Mouse (Mus musculus) hindbrain, embryonic 14.5 days (tissue): Measurements from ENCODE around the gene Scel. TPM values are rescaled to one million over a fixed set of nuclear protein-coding genes. Genes with fewer than 3 reads are reported as not detected.

Experiments used
- ATAC-seq: fragments of 200-750 bp; cut with Nextera tagmentation; 2 replicates; pipeline ENCODE4 v1.8.0; 2017; ENCODE audit warnings: moderate number of reproducible peaks, mild to moderate bottlenecking, moderate TSS enrichment, moderate library complexity; ENCODE audit not compliant: low FRiP score
- DNase-seq: peaks from one replicate; pipeline ENCODE4 v3.0.0-alpha.2; 2015; ENCODE audit warnings: low spot score
- H3K27ac ChIP-seq: fragments of 300-500 bp; sonication (generic); 2 replicates; pipeline ENCODE4 v1.5.1; 2014; ENCODE audit warnings: mild to moderate bottlenecking, moderate library complexity
- H3K27me3 ChIP-seq: fragments of 300-500 bp; sonication (generic); 2 replicates; pipeline ENCODE4 v1.6.1; 2014; ENCODE audit warnings: mild to moderate bottlenecking, low read length, mixed read lengths; ENCODE audit not compliant: control insufficient read depth, insufficient read depth
- H3K36me3 ChIP-seq: fragments of 300-500 bp; sonication (generic); replicated peaks from 2 replicates; pipeline ENCODE4 v1.6.1; 2014; ENCODE audit not compliant: control insufficient read depth, insufficient read depth
- H3K4me1 ChIP-seq: fragments of 300-500 bp; sonication (generic); replicated peaks from 2 replicates; pipeline ENCODE4 v1.6.1; 2014; ENCODE audit warnings: antibody characterized with exemption, low read length, mixed read lengths; ENCODE audit not compliant: control insufficient read depth, insufficient read depth
- H3K4me2 ChIP-seq: fragments of 300-500 bp; sonication (generic); replicated peaks from 2 replicates; pipeline ENCODE4 v1.6.1; 2014; ENCODE audit warnings: mild to moderate bottlenecking, moderate library complexity
- H3K4me3 ChIP-seq: fragments of 300-500 bp; sonication (generic); replicated peaks from 2 replicates; pipeline ENCODE4 v1.5.1; 2014; ENCODE audit warnings: mild to moderate bottlenecking, low read length
- H3K9ac ChIP-seq: fragments of 300-500 bp; sonication (generic); 2 replicates; pipeline ENCODE4 v1.6.1; 2014
- H3K9me3 ChIP-seq: fragments of 300-500 bp; sonication (generic); 2 replicates; pipeline ENCODE4 v1.6.1; 2016; ENCODE audit warnings: low read length; ENCODE audit not compliant: control insufficient read depth
- WGBS: fragments of 180-500 bp; shearing (Covaris S2); extraction: QIAGEN DNeasy Blood & Tissue Kit; methylation state at CpG from one replicate; pipeline ENCODE4 v1.1.7; 2014; 5-methylcytosine and 5-hydroxymethylcytosine counted together
- polyA plus RNA-seq: library from polyadenylated mRNA; unstranded; fragments of >200 nt; fragmentation: Nextera tagmentation; extraction: Ambion mirVana; gene quantifications from 2 replicates; pipeline ENCODE4 v1.2.1, GENCODE M21; 2014

The Scel gene
- polyA plus RNA-seq, 1 experiment from 2014 or later, result 0.36 TPM

- no peak for DNase-seq
These were observed 106.6 kb downstream of the Scel start for GRCm38 (mm10) chr14:103619756-103620155.

GRCm38 (mm10) chr14:103621207-103621606, 108.1 kb downstream of the Scel start:
- Histone ChIP-seq H3K9ac (no peak overlapping the region), H3K4me1 (no peaks in the 10 kb centered on the region), H3K4me3 (no peak overlapping the region), H3K9me3 (no peaks in the 10 kb centered on the region), H3K36me3 (no peaks in the 10 kb centered on the region), H3K27ac (no peak overlapping the region), H3K27me3 (no peaks in the 10 kb centered on the region), H3K4me2 (no peak overlapping the region)
- 94% methylated on average over 2 of the region's 2 CpGs for WGBS
- ATAC-seq (no peak), DNase-seq (no peak)

More at GRCm38 (mm10) chr14:103619756-103620155, 106.6 kb downstream of the Scel start:
- no peak for ATAC-seq
- Histone ChIP-seq H3K27ac (no peak overlapping the region), H3K9ac (no peak overlapping the region), H3K4me2 (no peak overlapping the region), H3K9me3 (no peaks in the 10 kb centered on the region), H3K27me3 (no peaks in the 10 kb centered on the region), H3K4me1 (no peaks in the 10 kb centered on the region), H3K36me3 (no peaks in the 10 kb centered on the region), H3K4me3 (no peak overlapping the region)
- 93% methylated on average over 4 of the region's 4 CpGs for WGBS

GRCm38 (mm10) chr14:103626100-103626499, 113.0 kb downstream of the Scel start:
- no peak overlapping the region for H3K27ac ChIP-seq
- H3K4me2 ChIP-seq, result no peak overlapping the region
- H3K4me1 ChIP-seq, result no peaks in the 10 kb centered on the region
- no peak overlapping the region for H3K4me3 ChIP-seq
- H3K9ac ChIP-seq, result no peak overlapping the region
- ATAC-seq (no peak), DNase-seq (no peak)
- no peaks in the 10 kb centered on the region for H3K36me3 ChIP-seq
- 91% methylated on average over 6 of the region's 6 CpGs for WGBS
- H3K27me3 ChIP-seq, result no peaks in the 10 kb centered on the region
- H3K9me3 ChIP-seq, result no peaks in the 10 kb centered on the region

- Histone ChIP-seq H3K4me3 (no peak overlapping the region), H3K36me3 (no peaks in the 10 kb centered on the region), H3K9ac (no peak overlapping the region), H3K27me3 (no peaks in the 10 kb centered on the region), H3K4me1 (no peaks in the 10 kb centered on the region), H3K9me3 (peaks cover 2% of the 10 kb centered on the region; the same call in 1 of the 2 replicates), H3K4me2 (no peak overlapping the region), H3K27ac (no peak overlapping the region)
- no peak for DNase-seq
- 91% methylated on average over 7 of the region's 7 CpGs for WGBS
- no peak for ATAC-seq
These were observed 116.7 kb downstream of the Scel start for GRCm38 (mm10) chr14:103629639-103630364.

- Histone ChIP-seq H3K4me2 (no peak overlapping the region), H3K9ac (no peak overlapping the region), H3K36me3 (no peaks in the 10 kb centered on the region), H3K9me3 (peaks cover 6% of the 10 kb centered on the region; the same call in 1 of the 2 replicates), H3K4me1 (no peaks in the 10 kb centered on the region), H3K4me3 (no peak overlapping the region), H3K27ac (no peak overlapping the region), H3K27me3 (no peaks in the 10 kb centered on the region)
- no peak for ATAC-seq
- WGBS, result 82% methylated on average over 8 of the region's 8 CpGs
- DNase-seq, result no peak
These were observed 117.4 kb downstream of the Scel start for GRCm38 (mm10) chr14:103630545-103630944.

GRCm38 (mm10) chr14:103643933-103644332, 130.8 kb downstream of the Scel start:
- Histone ChIP-seq H3K27ac (no peak overlapping the region), H3K27me3 (no peaks in the 10 kb centered on the region), H3K9me3 (no peaks in the 10 kb centered on the region), H3K4me3 (no peak overlapping the region), H3K9ac (no peak overlapping the region), H3K36me3 (no peaks in the 10 kb centered on the region), H3K4me1 (peaks cover 11% of the 10 kb centered on the region), H3K4me2 (no peak overlapping the region)
- no peak for ATAC-seq
- 29% methylated on average over 3 of the region's 3 CpGs for WGBS
- no peak for DNase-seq

- Histone ChIP-seq H3K4me2 (peak overlapping the region; percentile 76), H3K9me3 (no peaks in the 10 kb centered on the region), H3K27me3 (no peaks in the 10 kb centered on the region), H3K4me1 (peaks cover 35% of the 10 kb centered on the region), H3K27ac (peak overlapping the region; percentile 73), H3K36me3 (no peaks in the 10 kb centered on the region), H3K9ac (peak overlapping the region; percentile 47), H3K4me3 (no peak overlapping the region)
- no peak for ATAC-seq
- WGBS, result 35% methylated on average over 2 of the region's 2 CpGs
- no peak for DNase-seq
These were observed 134.8 kb downstream of the Scel start for GRCm38 (mm10) chr14:103647981-103648380.

GRCm38 (mm10) chr14:103648623-103649255, 135.6 kb downstream of the Scel start:
- H3K36me3 ChIP-seq, result no peaks in the 10 kb centered on the region
- H3K27me3 ChIP-seq, result no peaks in the 10 kb centered on the region
- 24% methylated on average over 12 of the region's 12 CpGs for WGBS
- DNase-seq (peak; percentile 72), ATAC-seq (no peak)
- peak overlapping the region; percentile 1; the same call in 1 of the 2 replicates for H3K4me3 ChIP-seq
- H3K4me1 ChIP-seq, result peaks cover 42% of the 10 kb centered on the region
- H3K4me2 ChIP-seq, result peak overlapping the region; percentile 76
- H3K27ac ChIP-seq, result peak overlapping the region; percentile 73
- H3K9ac ChIP-seq, result peak overlapping the region; percentile 47
- no peaks in the 10 kb centered on the region for H3K9me3 ChIP-seq

- Histone ChIP-seq H3K27me3 (no peaks in the 10 kb centered on the region), H3K27ac (peak overlapping the region; percentile 99; the same call in 1 of the 2 replicates), H3K4me3 (peak overlapping the region; percentile 87), H3K36me3 (no peaks in the 10 kb centered on the region), H3K4me2 (peak overlapping the region; percentile 76), H3K9ac (peak overlapping the region; percentile 98; the same call in 1 of the 2 replicates), H3K4me1 (peaks cover 46% of the 10 kb centered on the region), H3K9me3 (no peaks in the 10 kb centered on the region)
- no peak for ATAC-seq
- WGBS, result 23% methylated on average over 4 of the region's 4 CpGs
- peak; percentile 38 for DNase-seq
These were observed 136.2 kb downstream of the Scel start for GRCm38 (mm10) chr14:103649302-103649701.
